Mouse (Mus musculus): Measurements from ENCODE around the gene Mrpl48. TPM values are rescaled to one million over a fixed set of nuclear protein-coding genes. Genes with fewer than 3 reads are reported as not detected.

Gene Mrpl48
- 10 to 100 TPM; 62.3 to 77.2 (median 72.0) TPM for polyA plus RNA-seq (2017; shearing (Covaris generic))

DNA sequence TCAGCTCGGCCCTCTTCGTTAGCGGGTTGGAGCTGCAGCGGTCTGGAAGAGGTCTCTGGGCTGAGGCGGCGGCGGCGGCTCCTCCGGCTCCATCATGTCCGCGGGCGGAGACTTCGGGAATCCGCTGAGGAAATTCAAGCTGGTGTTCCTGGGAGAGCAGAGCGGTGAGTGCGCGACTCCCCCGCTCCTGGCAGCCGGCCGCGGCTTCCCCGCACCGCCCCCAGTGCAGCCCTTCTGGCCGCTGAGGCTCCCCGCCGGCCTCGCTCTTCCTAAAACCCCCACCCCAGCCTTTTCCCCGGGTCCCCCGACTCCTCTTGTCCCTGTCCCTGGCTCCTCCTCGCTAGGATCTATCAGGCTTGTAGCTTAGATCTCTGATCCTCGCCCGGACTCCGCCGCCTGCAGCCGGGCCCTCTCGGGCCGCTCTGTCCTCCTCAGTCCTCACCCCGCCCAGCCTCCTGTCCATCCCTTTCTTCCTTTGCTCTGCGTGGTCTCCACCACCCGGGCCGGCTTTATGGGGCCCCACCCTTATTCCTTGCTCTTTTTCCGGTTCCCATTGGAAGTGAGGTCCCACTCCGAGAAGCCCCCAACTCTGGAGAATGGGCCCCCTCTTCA is at the start of gene Mrpl48:
Gene Mrpl48 (minus strand): TSS at position 172 of the 612 bp plus-strand sequence.
- no peak for ATAC-seq

DNA sequence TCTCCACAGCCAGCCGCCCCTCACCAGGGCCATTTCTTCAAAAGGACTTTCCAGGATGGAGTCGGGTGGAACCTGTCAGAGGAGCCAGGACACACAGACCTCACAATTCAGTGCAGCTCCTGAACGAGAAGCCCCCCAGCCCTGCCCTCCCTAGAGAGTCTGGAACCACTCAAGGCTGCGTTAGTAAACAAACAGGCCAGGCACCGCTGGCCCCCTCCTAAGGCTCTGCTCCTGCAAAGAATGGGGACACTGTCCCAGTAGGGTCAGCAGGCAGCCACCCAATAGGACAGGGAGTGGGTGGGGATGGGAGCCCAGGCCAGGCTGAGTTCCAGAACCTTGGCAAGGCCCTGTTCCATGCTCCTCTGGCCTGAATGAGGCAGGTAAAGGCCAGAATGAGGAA is 48.6 kb upstream of the Mrpl48 start:
- ATAC-seq: no peak

DNA sequence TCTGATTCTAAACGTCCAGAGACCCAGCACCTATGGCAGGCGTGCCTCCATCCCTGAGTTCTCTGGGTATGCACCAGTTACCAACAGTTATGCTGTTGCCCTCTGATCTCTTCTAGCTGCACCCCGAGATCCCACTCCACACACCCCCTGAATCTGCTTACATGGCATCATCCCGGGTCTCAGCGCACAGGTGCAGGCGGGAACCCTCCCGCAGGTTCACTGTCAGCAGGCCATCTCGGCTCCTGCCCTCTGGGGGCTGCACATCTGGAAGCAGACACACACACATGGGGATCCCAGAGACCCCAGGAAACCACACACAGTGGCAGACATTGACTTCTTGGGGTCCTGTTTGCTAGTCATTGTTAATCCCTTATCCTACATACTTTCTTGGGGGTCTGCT is 46.3 kb upstream of the Mrpl48 start:
- ATAC-seq: no peak

DNA sequence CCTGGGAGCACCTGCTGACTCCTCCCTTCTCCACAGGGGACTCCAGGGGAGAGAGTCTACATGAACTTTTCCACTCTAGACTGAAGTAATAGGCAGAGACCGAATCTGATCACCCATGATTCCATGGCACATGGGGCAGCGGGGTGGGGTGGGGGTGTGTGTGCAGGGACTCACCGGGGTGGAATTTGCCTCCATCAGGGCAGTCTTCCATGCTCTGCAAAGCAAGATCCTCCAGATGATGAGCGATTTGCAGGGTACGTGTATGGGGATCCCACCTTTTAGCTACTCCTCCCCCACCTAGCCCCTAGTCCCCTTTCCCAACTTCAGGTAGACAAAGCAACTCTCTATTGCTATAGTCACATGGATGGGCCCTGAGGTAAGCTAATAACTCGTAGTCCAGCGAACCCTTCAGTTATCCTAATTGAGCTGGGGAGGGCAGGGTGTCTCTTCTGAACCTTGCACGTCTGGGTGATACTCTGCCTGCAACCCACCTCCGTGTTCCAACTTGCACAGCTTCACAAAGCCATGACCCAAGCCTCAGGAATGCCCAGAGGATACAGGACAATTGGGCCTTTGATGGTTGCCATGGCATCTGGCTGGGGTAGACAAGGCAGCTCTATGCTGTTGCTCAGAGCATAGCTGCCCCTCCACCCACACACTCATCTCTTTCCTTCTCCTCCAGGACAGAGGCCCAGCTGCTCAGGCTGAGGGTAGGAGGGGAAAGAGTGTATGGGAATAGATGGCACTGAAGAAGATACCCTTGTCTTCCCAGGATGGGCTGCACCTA is 45.6 kb upstream of the Mrpl48 start:
- ATAC-seq: no peak

DNA sequence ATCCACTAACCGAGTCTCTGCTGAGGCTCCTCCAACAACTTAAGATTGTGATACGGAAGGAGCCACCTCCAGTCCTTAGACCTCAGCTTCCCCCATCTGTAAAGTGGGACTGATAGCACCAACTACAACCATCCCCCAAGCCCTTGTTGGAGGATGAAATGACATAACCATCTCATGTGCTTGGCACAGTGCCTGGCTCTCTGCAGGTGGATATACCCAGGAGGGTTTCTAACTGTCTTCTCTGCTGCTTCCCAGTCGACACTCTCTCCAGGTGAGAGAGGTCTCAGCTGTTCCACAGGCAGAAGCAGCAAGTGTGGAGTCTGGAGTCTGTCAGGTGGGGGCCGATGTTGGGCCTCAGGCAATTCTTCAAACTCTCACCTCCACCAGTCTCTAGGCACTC is 42.9 kb upstream of the Mrpl48 start:
- ATAC-seq: no peak

DNA sequence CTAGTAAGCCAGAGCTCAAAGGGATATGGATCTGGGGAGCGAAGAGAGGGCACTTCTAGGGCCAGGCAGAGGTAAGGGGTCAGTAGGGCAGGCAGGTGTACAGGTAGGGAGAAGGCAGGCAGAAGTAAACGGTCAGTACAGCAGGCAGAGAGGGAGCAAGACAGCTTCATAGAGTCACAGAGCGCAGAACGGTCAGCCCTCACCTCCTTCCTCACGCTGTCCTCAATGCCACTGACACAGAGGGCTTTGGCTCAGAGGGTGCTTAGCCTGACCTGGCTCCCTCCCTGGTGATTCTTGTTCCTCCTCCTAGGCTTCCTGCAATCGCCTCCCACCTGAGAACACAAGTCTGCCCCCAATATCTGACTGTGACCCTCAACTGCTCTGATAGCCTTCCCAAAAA is 42.3 kb upstream of the Mrpl48 start:
- ATAC-seq: no peak

DNA sequence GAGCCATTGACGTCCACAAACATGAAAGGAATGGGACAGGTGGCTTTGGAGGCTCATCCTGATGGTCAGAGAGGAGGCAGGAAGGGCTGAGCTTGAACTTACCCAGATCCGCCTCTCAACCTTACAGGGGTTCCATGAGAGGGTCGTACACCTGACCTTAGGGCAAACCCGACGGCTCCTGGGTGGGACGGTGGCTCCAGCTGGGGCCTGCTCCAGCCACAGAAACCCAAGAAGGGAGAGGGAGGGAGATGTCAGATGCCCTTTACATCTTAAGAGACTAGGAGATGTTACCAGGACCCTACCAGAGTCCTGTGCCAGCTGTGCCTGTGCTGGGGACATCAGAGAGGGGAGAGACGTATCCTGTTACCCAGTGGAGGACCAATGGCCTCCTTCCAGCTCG is 41.7 kb upstream of the Mrpl48 start:
- ATAC-seq: no peak

DNA sequence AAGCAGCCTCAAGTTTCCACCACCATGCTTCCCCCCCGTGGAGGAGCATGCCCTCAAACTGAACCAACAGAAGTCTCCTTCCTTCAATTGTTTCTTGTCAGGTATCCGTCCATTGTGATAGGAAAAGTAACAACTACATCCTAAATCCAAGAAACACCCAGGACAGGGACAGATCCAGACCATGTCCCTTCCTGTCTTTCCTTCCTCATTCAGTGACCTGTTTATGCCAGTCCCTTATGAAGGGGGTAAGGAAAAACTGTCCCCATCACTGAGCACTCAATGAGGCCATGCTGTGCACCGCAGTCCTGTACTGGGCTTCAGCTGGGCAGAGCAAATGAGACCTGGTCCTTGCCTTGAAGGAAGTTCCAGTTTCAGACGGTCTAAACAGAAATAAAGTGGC is 41.0 kb upstream of the Mrpl48 start:
- ATAC-seq: no peak

DNA sequence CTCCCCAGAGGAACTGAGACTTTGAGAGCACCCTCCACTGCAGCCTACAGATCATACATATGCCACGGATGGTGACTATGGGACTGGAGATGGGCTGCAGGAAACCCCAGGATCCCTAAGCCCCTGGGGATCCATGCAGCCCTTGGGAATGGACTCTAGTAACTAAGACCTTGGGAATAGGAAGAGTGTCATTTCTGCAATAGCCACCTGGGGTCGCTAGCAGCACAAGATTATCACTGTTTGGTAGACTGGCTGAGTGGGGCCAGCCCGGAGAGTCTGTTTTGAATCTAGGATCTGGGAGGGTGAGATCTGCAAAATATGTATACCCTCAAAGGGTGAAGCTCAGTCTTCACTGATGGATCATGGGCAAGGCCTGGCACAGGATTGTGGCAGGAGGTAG is 37.0 kb upstream of the Mrpl48 start:
- ATAC-seq: no peak

DNA sequence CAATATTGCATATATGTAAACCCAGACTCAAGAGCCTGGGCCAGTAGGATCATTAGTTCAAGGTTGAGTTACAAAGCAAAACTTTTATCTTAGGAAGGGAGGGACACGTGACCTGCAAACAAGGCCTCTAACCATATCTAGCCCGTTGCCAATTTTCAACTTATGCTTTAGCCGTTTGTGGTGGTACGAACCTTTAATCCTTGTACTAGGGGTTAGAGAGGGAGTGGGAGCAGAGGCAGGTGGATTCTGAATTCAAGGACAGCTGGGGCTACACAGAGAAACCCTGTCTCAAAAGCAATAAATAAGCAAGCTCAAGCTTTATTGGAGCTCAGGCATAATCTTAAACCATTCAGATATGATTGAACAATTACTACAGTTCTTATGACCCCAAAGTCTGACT is 34.3 kb upstream of the Mrpl48 start:
- no peak for ATAC-seq

DNA sequence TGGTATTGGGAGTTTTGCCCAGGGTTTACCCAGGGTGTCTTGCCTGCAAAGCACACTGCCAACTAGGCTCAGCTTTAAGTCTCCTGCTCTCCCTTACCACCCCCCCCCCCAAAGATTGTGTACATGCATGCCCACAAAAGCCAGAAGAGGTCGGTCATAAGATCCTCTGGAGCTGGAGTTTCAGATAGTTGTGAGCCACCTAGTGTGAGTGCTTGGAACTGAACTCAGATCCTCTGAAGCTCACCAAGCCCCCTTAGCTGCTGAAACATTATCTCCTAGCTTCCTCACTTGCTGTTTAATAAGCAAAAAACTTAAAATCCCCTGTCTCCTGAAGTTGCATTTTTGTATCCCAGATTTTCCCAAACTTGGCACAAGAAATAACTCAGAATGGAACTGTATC is 29.6 kb upstream of the Mrpl48 start:
- ATAC-seq: no peak

DNA sequence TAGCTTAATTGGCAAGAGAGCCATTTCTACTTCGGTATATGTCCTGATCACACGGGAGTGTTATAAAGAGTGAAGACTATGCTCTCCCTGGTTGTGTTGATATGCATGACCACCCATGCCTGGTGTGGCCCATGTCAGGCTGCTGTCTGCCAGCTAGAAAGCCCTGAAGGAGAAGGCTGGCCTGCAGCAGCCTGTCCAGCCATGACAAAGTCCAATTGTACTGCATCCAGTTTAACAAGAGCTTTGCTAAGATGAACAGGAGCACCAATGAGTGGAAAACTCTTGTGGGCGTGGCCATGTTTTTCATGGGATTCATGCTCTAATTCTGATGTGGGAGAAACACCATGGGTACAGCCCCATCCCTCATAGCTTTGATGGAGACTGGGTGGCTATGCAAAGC is 16.4 kb upstream of the Mrpl48 start:
- ATAC-seq: no peak

DNA sequence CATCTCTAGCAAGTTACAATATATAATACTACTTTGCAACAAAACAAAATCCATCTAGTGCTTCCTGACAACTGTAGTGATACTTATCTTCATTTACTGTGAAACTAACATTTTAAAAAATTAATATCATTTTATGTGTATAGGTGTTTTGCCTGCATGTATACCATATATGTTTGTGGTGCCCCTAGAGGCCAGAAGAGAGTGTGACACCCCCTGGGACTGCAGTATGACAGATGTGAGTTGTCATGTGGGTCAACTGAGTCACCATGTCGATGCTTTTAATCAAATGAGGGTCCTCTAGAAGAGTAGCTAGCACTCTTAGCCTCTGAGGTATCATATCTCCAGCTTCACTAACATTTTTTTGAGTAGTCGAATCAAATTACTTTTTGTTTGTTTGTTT is 14.2 kb upstream of the Mrpl48 start:
- peak; percentile 38 for ATAC-seq

DNA sequence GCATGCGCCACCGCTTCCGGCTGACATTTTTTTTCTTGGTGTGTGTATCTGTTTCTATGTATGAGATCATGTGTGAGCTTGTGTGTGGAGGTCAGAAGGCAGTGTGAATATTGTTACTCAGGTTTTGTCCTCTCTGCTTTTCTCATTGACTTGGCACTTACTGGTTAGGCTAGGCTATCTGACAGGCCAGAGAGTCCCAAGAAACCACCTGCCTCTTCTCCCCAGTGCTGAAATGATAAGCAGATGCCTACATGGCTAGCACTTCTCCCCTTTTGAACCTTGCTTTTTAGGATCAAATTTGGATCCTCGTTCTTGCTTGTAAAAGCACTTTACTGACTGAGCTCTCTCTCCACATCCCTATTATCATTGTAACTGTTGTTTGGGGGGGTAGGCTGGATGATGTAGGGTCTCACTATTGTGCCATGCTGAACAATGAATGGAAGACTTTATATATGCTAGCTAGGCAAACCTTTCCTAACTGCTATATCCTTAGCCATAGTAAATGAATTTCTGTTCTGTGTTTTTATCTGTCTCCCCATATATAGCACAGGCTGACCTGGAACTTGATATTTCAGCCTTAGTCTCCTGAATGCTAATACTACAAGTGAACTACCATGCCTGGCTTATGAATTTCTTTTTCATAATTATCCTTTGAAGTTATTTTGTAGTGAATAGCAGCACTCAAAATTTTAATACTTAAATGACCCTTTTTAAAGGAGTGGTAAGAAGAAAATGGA is 8.2 kb upstream of the Mrpl48 start:
- no peak for ATAC-seq

DNA sequence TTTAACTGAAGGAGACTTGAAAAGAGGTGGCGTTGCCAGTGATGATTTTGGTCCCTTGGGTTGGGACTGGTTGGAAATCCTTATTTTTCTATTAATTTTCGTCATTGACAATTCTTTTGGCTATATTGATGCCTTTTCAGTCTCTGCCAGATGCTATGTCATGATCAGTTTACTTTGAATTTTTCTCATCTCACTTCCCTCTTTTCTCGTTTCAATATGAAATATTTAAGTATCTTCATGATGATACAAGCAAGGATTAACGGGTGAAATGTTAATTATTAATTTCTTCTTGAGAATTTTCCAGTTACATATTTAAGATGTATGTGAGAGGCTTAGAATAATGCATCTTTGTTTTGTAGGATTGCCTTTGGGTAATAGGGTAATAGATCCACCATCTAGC is 809 bp upstream of the Mrpl48 start:
- no peak for ATAC-seq

DNA sequence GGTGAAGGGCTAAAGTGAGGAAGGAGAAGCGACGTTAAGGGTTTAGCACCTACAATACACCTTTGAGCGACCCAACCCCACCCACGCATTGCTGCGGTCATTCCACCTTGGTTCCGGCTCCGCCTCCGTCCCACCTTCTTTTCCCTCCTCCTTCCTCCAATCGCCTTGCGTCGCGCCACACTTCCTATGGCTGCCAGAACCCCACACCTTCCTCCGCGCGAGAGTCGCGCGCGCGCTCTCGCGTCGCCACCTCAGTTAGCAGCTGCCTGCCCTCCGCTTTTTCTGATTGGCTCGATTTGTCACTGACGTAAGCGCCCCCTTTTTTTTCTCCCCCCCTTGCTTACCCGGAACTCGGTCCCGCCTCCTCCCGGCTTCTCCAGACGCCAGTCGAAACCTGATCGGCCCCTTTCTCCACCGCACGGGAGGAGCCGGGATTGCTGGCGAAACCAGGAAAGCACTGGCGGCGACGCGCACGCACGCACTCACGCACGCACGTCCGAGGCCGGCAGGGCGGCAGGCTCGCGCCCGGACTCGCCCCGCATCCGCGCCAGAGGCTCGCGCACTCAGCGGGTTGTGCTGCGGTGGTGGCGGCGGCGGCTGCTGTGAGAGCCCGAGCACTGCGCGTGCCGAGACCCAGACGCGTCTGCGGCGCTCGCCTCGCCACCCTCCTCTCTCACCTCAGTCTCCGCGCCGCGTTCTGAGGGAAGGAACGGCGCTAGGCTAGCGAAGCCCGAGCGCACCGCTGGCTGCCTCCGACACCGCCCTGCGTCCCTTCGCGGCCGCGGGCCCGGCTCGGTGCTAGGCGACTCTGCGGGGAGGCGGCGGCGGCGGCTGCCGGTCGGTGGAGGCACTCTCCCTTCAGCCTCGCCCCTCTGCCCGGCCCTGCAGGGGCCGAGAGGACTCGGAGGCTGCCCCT is 629 bp downstream of the Mrpl48 start, which contains the start of gene Rab6a:
Gene Rab6a (plus strand): TSS at position 197 of the 916 bp plus-strand sequence.
- peak; percentile 93 for ATAC-seq

DNA sequence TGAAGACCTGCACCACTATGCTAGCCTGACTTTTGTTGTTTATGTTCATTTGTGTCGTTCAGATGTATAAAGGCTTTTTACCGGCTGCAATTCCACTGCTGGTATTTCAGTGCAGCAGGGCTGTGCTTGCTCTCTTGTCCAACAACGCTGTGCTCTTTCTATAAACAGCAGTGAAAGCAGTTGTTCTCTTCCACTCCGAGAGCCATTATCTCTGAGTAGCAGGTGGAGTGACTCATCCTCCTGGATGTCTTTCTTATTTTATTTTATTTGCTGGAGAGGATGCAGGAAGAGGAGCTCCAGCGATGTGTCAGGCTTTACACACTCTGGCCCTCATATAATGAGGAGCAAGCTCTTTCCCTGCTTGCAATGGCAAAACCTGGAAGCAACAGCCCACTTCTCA is 7.9 kb downstream of the Mrpl48 start:
- no peak for ATAC-seq

DNA sequence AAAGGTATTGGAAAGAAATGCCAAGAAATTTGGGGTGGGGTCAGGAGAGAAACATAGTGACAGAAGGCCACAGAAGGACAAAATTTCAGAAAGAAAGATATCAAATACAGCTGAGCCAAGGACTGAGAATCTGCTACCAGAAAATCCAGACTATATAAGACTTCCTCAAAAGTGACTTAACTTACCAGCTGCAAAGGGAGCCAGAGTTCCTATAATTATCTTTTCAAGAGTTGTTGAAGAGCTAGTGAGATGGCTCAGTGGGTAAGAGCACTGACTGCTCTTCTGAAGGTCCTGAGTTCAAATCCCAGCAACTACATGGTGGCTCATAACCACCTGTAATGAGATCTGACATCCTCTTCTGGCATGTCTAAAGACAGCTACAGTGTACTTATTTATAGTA is 14.8 kb downstream of the Mrpl48 start:
- no peak for ATAC-seq

DNA sequence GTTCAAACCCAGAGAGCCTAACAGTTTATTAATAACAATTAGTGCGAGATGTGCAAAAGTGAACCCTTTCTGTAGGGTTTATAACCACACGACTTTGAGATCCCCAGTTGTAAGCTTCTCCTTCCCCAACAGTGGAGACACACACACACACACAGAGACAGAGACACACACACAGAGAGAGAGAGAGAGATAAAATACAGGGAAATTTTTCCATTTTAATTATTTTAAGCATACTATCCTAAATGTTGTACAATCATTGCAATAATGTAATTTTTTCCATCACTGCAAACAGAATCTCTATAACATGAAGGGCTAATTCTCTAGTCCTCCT is 16.6 kb downstream of the Mrpl48 start:
- no peak for ATAC-seq

DNA sequence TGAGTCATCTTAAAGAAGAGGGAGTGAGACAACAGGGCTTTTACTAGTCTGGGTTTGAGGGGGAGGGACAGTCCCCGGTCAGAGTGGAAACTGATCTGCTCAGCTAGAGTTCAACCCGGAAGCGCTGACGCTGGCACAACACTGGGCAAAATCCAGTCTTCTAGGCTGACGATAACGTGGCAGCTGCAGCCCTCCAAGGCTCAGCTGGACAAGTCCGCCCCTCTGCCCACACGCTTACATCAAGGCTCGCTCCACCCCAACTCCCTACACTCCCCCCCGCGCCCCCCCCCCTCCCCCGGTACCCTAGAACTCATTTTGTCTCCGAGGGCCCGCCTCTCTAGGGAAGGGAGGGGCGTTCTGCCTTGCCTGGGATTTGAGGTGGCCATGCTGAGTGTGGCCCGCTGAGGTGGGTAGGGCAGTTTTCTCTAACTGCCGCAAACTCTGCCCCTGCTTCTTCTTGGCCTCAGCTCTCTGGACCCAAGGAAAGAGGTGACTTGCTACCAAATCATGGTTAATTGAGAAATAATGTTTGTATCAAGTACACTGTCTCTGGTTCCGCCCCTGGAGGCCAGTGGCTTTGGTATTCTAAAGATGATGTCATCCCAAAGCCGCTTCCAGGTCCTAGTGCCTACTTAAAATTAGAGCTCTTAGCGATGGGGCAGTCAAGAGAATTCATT is 17.1 kb downstream of the Mrpl48 start:
- ATAC-seq: peak; percentile 92

DNA sequence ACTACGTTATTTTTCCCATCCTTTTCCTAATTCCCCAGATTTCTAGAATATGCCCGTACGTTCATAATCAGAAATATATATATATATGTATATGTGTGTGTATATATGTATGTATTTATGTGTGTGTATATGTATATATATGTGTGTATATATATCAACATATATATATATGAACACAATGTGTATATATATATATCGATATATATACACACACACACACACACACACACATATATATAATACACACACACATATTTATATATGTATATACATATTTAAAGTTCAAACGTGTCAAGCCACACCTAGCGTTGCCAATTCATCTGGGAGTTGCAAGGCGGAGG is 17.6 kb downstream of the Mrpl48 start:
- no peak for ATAC-seq

DNA sequence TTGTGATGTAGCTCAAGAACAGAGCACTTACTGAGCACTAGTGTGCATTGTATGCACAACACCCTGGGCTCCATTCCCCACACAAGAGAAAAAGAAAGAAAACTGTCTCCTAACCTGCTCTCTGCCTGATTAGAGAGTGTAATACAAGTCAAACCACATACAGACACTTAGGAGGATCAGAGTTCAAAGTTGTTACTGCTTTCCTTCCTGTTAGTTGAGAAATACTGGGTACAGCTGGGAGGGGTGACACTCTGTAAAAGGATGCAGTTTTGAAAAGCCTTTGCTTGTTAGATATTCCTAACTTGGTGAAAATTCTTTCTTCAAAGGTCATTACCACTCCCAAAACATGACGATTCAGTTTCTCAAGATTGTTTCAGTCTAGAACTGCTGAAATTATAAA is 18.3 kb downstream of the Mrpl48 start:
- ATAC-seq: no peak
